Mouse (Mus musculus) left cerebral cortex, postnatal 14 days (tissue): ENCODE measurements around the gene Arvcf. TPM values are rescaled to one million over a fixed set of nuclear protein-coding genes. Genes with fewer than 3 reads are reported as not detected.
A peak's percentile ranks its signal among the peaks of the same experiment; 100 is the strongest.

ENCODE experiments used
- DNase-seq, 2 experiments: peaks; one replicate each; pipeline ENCODE4 v3.0.0; 2021 to 2022; ENCODE audit warnings: low spot score in 2 of 2, mixed read lengths in 1 of 2
- intact Hi-C: fragments of 180-260 bp; cut with DNase I; formaldehyde crosslinking; loops from one replicate; pipeline ENCODE4 v1.15.1; 2025
- total RNA-seq, 2 experiments: library from RNA; stranded (reverse); gene quantifications; 2 replicates each; pipeline ENCODE4 v1.2.3; 2021

The Arvcf gene
- total RNA-seq, 2 experiments from 2014 or later, result 41.4 to 42.3 TPM

DNA sequence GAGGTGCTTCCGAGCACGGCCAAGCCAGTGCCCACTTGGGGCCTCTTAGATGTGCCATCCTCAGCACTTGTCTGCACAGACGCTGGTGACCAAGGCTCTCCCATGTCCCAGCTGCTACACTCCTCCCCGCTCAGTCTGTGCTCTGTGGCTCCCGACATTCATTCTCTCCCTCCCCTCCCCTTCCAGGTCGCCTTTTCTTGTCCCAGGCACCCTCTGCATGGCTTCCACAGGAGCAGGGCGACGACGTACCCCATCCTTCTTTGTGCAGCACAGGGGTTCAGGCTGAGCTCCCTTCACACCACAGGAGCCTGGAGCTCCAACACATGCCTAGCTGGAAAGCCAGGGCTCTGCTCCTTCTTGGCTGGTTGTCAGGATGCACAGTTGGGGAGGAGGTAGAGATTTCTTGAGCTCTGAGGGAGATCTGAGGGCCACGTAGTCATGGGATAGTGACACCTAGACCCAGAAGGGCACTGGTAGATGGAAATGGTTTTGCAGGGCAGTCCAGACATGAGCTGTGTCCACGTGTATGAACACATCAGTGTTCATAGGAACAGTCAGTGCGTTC lies 1.9 kb downstream of the Arvcf start:
- intact Hi-C loops, result loop anchor here (5.0 kb wide), 3 partner anchors 42 to 267 kb away; partner anchors contain the start of genes Comt and Txnrd2
- no peak for DNase-seq

DNA sequence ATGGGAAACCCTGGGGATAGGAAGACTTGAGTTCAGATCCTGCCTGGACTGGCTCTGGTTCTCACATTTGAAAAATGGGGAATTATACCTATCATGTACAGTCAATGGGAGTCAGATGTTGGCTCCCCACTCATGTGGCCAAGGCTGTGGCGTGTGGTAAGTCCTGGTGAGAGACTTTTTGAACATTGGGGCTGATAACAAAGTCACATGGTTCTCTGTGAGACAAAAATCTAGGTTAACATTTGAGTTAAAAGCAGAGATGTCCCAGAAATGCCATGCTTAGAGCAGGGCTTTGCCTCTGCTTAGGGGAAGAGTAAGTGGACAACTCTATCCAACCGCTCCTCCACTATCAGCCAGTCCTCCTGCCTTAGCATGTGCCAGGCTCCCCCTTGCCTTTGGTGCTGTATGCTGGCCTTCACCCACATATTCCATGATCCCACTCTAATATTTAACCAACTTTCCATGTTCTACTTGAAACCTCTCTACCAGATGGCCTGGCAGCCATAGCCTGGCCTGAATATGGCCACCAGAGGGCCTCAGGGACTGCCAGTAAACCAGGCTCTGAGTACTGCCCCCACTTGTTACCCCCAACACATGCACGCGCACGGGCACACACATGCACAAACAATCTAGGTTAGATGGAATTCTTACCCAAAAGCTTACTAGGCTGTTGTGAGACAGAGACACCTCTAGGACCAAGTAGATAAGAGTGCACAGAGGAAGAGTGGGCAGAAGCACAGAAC lies 3.5 kb downstream of the Arvcf start:
- DNase-seq, result peak; percentile 50 to 68

DNA sequence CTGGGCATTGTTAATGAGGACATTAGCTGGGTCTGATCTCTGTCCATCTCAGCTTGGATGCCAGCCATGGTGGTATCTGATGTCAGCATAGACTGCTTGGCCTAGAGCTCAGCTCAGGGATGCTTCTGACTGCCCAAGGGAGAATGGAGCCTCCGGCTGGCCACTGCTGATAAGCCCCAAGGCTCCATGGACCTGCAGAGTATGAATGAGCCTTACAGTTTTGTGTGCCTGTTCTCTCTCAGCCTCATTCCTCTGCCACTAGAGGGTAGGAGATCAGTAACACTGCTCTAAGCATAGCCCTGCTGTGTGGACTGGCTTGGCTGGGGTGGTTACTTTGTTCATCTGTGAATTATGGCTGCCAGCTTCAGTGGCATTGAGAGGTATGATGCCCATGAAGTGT lies 5.1 kb downstream of the Arvcf start:
- intact Hi-C loops, result loop anchor here (5.0 kb wide), 1 partner anchor 39 kb away; no protein-coding TSS in a partner anchor
- DNase-seq, result no peak

More for the DNA sequence above, 3.5 kb downstream of the Arvcf start:
- intact Hi-C loops, result loop anchor here (5.0 kb wide), 1 partner anchor 41 kb away; no protein-coding TSS in a partner anchor

DNA sequence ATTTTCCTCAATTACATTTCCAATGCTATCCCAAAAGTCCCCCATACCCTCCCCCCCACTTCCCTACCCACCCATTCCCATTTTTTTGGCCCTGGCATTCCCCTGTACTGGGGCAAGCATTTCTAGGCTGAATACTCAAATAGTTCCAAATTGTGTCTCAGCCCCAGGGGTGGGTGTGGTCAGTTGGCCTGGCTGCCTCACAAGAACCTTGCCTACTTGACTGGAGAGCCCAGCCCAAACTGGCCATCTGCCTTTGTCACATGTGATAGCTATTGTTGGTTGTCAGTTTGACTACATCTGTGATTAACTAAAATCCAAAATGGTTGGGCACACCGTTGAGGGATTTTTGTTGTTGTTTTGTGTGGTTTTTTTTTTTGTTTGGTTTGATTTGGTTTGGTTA lies 9.0 kb downstream of the Arvcf start:
- intact Hi-C loops, result no loop called here
- DNase-seq, result no peak

DNA sequence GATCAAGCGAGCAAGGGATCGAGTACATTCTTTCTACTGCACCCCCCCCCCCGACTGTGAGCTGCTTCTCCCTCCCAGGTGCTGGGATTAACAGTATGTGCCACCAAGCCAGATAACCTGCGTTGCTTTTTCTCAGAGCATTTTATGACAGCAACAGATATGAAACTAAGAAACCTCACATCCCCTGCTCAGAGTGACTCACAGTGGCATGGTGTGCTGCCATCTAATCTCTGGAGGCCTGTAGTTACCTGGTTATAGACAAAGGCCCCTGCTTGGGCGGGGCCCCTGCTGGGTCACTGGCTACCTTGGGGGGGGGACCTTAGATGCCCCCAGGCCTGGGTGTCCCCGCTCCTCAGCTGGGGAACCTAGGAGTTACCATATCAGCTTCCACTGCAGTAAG lies 10.0 kb downstream of the Arvcf start:
- intact Hi-C loops, result no loop called here
- DNase-seq, result no peak

DNA sequence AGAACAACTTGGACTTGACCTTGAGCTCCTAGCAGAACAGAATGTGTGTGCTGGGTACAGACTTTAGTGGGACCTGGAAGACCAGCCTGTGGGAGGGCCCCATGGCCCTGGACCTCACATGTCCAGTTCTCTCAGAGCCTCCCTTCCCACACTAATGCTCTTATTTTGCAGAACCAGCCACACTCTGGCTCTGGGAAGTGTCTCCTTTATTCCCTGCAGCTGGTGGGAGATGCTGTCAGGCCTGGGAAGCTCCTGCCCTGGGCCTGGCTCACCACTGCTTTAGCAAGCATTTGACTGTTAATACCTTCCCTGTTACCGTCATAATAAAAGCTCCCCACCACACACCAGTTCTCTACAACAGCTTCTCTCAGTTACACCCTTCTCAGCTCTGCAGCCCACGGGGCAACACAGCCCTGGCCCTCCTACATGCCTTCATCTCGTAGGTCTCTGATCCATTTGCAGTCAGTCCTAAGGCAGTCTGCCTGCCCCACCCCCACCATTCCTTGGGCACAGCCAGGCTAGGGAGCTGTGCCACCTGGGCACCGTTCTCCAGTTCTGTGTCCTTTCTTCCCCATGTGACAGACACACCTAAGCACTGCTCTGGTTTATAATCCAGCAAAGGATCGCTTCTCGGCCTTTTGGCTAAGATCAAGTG lies 12.3 kb downstream of the Arvcf start:
- intact Hi-C loops, result no loop called here
- no peak for DNase-seq

DNA sequence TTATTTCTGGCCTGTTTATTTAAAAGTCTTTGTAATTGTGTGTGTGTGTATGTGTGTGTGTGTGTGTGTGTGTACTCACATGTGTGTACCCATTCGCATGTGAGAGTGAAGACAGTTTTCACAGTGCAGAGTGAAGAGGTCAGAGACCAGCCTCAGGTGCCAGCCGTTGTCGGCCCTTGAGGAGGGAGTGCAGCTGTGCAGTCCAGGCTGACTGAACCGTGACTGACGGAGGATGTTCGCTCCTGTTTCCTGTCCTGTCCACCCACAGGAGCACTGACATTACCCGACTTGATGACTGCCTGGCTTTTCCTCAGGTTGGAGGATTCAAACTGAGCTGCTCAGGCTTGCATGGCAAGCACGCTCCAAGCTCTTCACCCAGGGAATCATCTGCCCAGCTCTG lies 15.0 kb downstream of the Arvcf start:
- no peak for DNase-seq

DNA sequence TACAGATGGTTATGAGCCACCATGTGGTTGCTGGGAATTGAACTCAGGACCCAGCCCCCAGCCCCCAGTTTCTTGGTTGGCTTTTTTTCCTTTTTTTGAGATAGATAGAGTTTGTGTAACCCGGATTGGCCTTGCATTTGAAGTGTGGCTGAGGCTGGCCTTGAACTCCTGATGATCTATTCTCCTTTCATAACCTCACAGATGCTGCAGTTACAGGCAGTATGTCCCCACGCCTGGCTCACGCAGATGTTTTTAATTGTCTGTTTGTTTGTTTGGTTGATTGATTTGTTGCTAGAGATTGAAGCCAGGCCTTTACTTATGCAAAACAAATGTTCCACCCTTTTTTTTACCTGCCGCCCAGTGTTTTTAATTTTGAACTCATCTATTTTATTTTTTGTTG lies 18.9 kb downstream of the Arvcf start:
- no peak for DNase-seq
- intact Hi-C loops, result no loop called here

More for the DNA sequence above, 15.0 kb downstream of the Arvcf start:
- intact Hi-C loops, result no loop called here

DNA sequence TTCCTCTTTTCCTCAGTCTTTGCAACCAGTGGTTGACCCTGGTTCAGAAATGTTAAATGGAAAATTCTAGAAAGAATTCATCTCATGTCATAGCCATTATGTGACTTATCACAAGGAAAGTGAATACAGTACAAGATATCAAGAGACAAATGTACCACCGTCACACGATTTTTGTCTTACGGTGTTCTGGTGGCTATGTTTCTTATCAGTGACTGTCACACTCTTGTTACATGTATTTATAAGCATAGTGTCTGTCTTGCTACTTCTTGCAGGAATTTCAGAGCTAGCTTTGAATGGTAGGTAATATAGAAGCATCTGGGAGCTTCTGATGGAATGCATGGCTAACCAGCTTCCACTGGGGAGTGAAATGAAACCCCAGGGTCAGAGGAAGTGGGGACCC lies 22.2 kb downstream of the Arvcf start:
- intact Hi-C loops, result no loop called here
- DNase-seq, result no peak

DNA sequence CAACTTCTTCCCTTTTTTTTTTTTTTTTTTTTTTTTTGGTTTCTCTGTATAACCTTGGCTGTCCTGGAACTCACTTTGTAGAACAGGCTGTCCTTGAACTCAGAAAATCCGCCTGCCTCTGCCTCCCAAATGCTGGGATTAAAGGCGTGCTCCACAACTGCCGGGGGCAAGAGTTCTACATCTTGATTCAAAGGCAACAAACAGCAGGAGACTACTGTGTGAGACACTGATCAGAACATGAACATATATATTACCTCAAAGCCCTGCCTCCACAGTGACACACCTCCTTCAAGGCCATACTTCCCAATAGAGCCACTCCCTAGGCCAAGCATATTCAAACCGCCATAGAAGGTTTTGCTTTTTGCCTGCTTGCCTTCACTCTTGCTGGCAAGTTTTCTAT lies 25.6 kb downstream of the Arvcf start:
- DNase-seq, result no peak
- intact Hi-C loops, result no loop called here

DNA sequence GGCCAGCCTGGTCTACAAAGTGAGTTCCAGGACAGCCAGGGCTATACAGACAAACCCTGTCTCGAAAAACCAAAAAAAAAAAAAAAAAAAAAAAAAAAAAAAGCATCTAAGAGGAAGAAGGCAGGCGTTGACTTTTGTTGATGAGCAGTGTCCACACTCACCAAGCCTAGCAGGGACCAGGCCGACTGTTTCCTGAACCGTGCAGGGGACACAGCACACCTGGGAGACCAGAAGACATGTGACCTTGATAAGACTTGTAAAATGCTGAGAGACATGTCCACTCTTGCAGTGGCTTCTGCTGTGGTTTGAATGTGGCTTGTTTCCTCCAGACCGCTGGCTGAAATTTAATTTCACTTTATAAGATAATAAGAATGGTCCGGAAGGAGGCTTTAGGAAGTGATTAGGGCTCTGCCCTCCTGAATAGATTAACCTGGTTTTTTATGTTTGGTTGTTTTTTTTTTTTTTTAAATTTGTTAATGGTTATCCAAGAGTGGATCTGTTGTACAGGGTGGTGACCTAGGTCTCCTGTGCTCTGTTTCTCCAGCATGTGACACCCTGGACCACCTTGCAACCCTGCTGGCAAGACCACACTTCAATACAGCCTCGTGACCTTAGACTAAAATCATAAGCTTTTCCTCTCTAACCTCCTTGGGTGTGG lies 28.4 kb downstream of the Arvcf start:
- DNase-seq, result no peak
- intact Hi-C loops, result no loop called here

DNA sequence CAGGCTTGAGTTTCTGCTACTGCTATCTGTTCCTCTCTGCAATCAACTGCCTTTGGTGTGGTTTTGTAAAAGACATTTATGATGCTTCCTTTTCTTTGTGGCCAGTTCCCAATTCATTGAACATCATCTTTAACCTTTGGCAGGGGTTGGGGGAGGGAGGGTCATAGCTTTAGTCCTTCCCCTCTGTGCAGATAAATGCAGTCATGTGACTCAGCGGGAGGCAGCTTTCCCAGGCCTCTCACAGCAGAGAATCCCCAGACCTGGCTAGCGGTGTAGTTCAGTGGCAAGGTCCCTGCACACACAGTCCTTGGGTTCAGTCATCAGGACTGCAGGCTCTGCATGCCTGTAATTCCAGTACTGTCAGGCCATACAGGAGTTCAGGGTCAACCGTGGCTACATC lies 29.2 kb downstream of the Arvcf start:
- intact Hi-C loops, result no loop called here
- no peak for DNase-seq

DNA sequence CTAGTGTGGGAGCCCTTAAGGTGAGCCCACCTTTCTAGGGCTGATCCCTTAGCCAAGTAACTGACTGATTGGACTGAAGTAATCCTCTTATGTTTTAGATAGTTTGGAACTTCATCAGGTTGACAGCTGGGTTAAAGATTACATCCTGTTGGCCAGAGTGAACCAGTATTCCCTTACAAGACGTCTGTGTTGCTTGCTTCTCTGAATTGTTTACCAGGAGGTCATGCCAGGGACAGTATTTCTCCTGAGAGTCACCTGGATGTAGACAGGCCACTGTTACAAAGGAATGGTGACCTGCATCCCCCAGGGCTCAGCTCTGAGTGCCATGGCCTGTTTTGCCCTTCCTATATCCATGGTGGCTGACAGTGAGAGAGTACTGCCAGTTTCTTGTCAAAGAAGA lies 30.5 kb downstream of the Arvcf start:
- intact Hi-C loops, result no loop called here
- DNase-seq, result no peak

DNA sequence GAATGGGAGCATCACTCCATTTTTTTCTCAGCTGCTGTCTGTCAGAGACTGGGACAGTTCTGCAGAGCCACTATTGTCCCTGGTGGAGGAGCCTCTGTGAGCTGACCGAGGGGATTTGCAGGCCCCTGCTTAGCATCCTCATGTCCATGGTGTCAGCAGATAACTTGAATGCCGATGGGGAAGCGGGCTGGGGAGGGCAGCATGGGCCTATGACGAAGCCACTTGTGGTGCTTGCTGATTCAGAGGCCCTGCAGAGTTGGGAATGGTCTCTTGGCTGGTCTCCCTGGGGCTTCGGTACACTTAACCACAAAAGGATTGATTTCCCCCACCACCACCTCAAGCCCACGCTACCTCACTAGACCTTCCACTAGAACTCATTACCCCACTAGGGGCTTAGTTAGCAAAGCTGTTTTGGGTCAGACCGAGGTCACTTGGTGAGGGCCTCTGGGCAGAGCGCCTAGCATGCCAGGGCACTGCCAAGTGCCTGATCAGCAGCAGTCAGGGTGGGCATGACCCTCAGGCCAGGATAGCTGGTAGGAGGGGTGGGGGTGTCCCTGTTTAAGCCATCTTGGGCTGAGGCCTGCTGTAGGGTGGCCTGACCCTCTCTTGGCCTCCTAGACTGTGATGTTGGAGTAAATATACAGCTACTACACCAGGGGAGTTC lies 31.5 kb downstream of the Arvcf start:
- intact Hi-C loops, result no loop called here
- DNase-seq, result no peak

DNA sequence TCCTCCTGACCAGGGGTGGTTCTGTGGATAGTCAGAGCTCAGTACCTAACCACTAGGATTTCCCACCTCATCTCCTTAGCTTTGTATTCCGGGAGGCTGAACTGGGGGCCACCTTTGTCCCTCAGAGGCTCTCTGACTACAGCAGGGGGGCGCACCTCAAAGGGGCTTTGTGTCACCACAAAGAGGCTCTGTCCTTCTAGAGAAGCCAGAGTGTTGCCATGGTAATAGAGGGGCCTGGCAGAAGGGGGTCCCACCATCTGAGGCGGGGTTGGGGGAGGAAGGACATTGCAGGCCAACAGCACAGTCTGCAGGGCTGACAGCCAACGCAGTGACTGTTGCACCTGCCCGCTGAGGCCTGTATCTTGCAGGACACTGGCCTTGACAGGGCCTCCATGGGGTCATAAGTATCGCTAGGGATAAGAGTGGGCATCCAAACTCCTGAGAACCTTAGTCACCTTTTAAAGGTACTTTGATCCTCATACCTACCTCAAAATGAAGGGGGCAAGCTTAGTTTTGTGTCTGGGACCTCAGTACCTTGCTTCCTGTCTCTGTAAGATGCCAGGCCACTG lies 32.6 kb downstream of the Arvcf start:
- intact Hi-C loops, result no loop called here
- no peak for DNase-seq

DNA sequence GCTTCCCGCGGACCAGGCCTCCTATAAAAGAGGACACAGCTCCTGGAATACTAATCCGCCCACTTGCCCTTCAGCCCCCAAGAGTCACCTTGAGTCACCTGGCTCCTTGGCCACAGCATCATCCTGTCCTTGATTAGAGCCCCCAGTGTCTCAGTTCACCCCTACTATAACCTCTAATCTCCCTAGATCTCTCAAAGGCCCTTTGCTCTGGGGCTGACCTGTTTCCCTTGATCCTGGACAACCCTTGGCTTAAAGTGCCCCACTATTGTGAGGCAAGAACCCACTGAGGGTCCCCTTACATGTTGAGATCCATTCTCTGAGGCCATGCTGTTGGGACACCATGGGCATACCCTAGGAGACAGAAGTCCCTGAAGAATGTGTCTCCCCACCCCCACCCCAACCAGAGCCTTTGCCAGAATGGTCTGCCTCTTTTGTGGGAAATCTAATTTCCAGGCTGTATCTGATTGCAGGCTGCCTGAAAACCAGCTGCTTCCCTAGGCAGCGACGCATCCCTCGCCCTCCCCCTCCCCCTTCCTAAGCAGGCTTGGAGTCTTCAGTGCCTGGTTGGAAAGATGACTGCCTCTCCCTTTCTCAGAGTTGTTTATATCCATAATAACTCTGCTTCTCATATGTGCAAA lies 33.8 kb downstream of the Arvcf start:
- DNase-seq, result no peak
- intact Hi-C loops, result no loop called here

DNA sequence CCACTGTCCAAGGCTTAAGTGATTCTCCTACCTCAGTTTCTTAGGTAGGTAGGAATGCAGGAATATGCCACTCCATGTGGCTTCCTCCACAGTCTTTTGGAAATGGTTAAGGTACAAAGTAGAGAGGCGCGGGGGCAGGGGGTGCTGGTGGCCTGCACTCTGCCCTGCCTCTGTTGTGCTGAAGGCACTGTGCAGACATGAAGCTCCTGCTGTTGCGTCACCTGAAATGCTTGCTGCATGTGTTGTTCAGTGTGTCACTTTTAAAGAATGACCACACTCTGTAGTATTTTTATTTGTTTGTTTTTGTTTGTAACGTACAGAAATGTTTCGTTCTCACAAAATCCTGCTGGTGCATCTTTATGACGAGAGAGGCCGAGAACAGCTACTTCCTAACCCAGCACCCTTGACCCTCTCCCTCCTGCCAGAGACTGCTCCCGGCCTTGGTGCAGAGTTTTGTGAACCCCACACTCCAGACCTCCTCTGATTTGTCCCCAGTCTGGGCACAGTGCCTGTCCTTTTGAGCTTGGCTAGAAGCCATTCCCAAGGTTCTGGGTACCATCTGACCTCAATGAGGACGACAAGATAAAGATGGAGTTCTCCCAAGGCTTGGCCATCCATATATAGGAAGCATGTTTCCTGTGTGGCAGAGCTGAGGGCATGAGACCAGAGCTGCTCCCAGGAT lies 35.2 kb downstream of the Arvcf start:
- intact Hi-C loops, result no loop called here
- DNase-seq, result no peak

DNA sequence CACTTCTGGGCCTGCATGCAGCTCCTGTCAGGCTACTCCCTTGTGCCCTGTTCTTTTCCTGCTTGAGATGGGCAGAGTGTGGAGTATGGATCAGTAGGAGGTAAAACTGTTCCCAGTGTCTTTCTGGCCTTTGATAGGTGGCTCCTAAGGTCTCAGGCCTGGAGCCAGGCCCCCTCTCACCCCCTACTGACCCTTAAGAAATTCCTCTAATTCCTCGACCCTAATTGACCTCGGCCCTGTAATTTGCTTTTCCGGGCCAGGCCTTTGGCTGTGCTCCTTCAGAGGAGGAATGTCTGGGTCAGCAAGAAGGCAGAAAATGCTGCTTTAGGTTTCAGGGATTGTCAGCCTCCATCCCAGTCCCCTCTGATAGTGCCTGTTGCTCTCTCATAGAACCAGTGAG lies 35.8 kb downstream of the Arvcf start:
- intact Hi-C loops, result no loop called here
- no peak for DNase-seq
